Comparison of ENCODE assay signal across 34 mouse cellular contexts in genomic region chr17:47446561-47446960, GRCm38 (mm10). TPM values are rescaled to one million over a fixed set of nuclear protein-coding genes. Genes with fewer than 3 reads are reported as not detected.
DNase-seq lines count a peak whose midpoint lies in the region; ATAC-seq and TF ChIP-seq lines count a peak whose summit lies in the region.
"Had no signal": no experiment of that assay in that cellular context is flagged by ENCODE, and none has a peak within 500 bp of the region (broad histone marks: within the 10 kb centered on the region; RNA-seq: fewer than 3 reads in every experiment).

No protein-coding gene starts in this region.

- H3K4me2 ChIP-seq in heart, embryonic 14.5 days (ENCODE audit: low read length), result 0 out of 2 replicates have a peak overlapping the region, but pooled peaks have one; percentile 0
- no peak overlapping the region for H3K4me2 ChIP-seq in liver, embryonic 13.5 days
- no peak overlapping the region for H3K4me2 ChIP-seq in liver, embryonic 12.5 days
- H3K4me2 ChIP-seq: embryonic facial prominence, embryonic 13.5 days; forebrain, embryonic 15.5 days; hindbrain, embryonic 12.5 days; limb, embryonic 12.5 days; midbrain, embryonic 15.5 days; neural tube, embryonic 15.5 days had no signal

- no peaks in the 10 kb centered on the region for H3K36me3 ChIP-seq in heart, embryonic 14.5 days (ENCODE audit: control insufficient read depth, insufficient read depth, low read length)
- no peaks in the 10 kb centered on the region for H3K36me3 ChIP-seq in liver, embryonic 13.5 days
- H3K36me3 ChIP-seq in liver, embryonic 12.5 days, result no peaks in the 10 kb centered on the region
- H3K36me3 ChIP-seq in ES-E14 (ENCODE audit: control insufficient read depth, insufficient read depth, low read length, poor library complexity, severe bottlenecking), result no peaks in the 10 kb centered on the region
- peaks cover 11% of the 10 kb centered on the region for H3K36me3 ChIP-seq in small intestine, adult 2 months (ENCODE audit: control insufficient read depth, insufficient read depth, low read length)
- H3K36me3 ChIP-seq: embryonic facial prominence, embryonic 13.5 days; forebrain, embryonic 10.5 days; forebrain, embryonic 15.5 days; G1E; hindbrain, embryonic 12.5 days; limb, embryonic 12.5 days; midbrain, embryonic 10.5 days; midbrain, embryonic 15.5 days; neural tube, embryonic 15.5 days had no signal

- no peak for TF ChIP-seq CTCF in small intestine, adult 2 months (IDR thresholded peaks at IDR 0.05; ENCODE audit: extremely low read depth, insufficient read length, insufficient replicate concordance, low read depth, low read length)

- intact Hi-C loops in left cerebral cortex, postnatal 14 days (cut with DNase I), result no loop called here

- H3K27me3 ChIP-seq in heart, embryonic 14.5 days (ENCODE audit: control insufficient read depth, insufficient read depth, low read length), result no peaks in the 10 kb centered on the region
- H3K27me3 ChIP-seq in liver, embryonic 13.5 days, result no peaks in the 10 kb centered on the region
- H3K27me3 ChIP-seq in liver, embryonic 12.5 days (replicated peaks), result no peaks in the 10 kb centered on the region
- H3K27me3 ChIP-seq in small intestine, adult 2 months (ENCODE audit: control insufficient read depth, insufficient read depth, low read length), result no peaks in the 10 kb centered on the region
- H3K27me3 ChIP-seq: embryonic facial prominence, embryonic 13.5 days; forebrain, embryonic 15.5 days; hindbrain, embryonic 12.5 days; midbrain, embryonic 15.5 days; neural tube, embryonic 15.5 days had no signal

- no peak overlapping the region for H3K9ac ChIP-seq in heart, embryonic 14.5 days (ENCODE audit: low read length)
- 0 out of 2 replicates have a peak overlapping the region, but pooled peaks have one; percentile 0 for H3K9ac ChIP-seq in liver, embryonic 13.5 days
- no peak overlapping the region for H3K9ac ChIP-seq in liver, embryonic 12.5 days
- H3K9ac ChIP-seq in ES-E14 (ENCODE audit: insufficient read depth, low read depth, low read length, poor library complexity, severe bottlenecking), result no peak overlapping the region
- H3K9ac ChIP-seq: embryonic facial prominence, embryonic 13.5 days; forebrain, embryonic 15.5 days; hindbrain, embryonic 12.5 days; limb, embryonic 12.5 days; midbrain, embryonic 15.5 days; neural tube, embryonic 15.5 days had no signal

- in situ Hi-C loops in ES-E14 (cut with MboI; ENCODE audit: low sequenced_read_pairs in 2 of 2, unreplicated experiment in 2 of 2), result no loop called here

- peaks cover 57 to 70% of the 10 kb centered on the region in 2 experiments for H3K4me1 ChIP-seq in heart, embryonic 14.5 days (ENCODE audit: control insufficient read depth in 2 of 2, insufficient read depth in 2 of 2, low read length in 2 of 2)
- peaks cover 66% of the 10 kb centered on the region for H3K4me1 ChIP-seq in liver, embryonic 13.5 days (replicated peaks)
- H3K4me1 ChIP-seq in liver, embryonic 12.5 days, result peaks cover 63% of the 10 kb centered on the region
- H3K4me1 ChIP-seq in ES-E14 (ENCODE audit: control insufficient read depth in 2 of 2, insufficient read depth in 2 of 2, low read length in 2 of 2, poor library complexity in 1 of 2), result peaks cover 9 to 45% of the 10 kb centered on the region in 2 experiments; a peak in 3 of 4 replicates
- peaks cover 55% of the 10 kb centered on the region for H3K4me1 ChIP-seq in small intestine, adult 2 months (ENCODE audit: control insufficient read depth, insufficient read depth, insufficient read length, low read length)
- H3K4me1 ChIP-seq: forebrain, embryonic 15.5 days; midbrain, embryonic 15.5 days had no signal

- H3K27ac ChIP-seq in heart, embryonic 14.5 days (replicated peaks in 1 of 2; ENCODE audit: control insufficient read depth in 1 of 2, insufficient read depth in 1 of 2, low read depth in 2 of 2, low read length in 2 of 2), result peak overlapping the region; percentile 69 to 75
- H3K27ac ChIP-seq in liver, embryonic 13.5 days, result peak overlapping the region; percentile 55
- H3K27ac ChIP-seq in liver, embryonic 12.5 days, result no peak overlapping the region
- H3K27ac ChIP-seq in ES-E14 (ENCODE audit: insufficient read depth, low read depth, low read length, poor library complexity, severe bottlenecking), result no peak overlapping the region
- H3K27ac ChIP-seq in small intestine, adult 2 months (ENCODE audit: insufficient read depth, low read depth, low read length), result peak overlapping the region; percentile 52; the same call in 1 of the 2 replicates
- H3K27ac ChIP-seq: embryonic facial prominence, embryonic 13.5 days; forebrain, embryonic 10.5 days; forebrain, embryonic 15.5 days; hindbrain, embryonic 12.5 days; hindbrain, postnatal 0 days; limb, embryonic 12.5 days; midbrain, embryonic 10.5 days; midbrain, embryonic 15.5 days; neural tube, embryonic 15.5 days had no signal

- no peaks in the 10 kb centered on the region for H3K9me3 ChIP-seq in heart, embryonic 14.5 days (ENCODE audit: control insufficient read depth, low read length)
- no peaks in the 10 kb centered on the region for H3K9me3 ChIP-seq in liver, embryonic 13.5 days (replicated peaks)
- no peaks in the 10 kb centered on the region for H3K9me3 ChIP-seq in liver, embryonic 12.5 days (replicated peaks)
- H3K9me3 ChIP-seq in ES-E14 (ENCODE audit: control insufficient read depth, insufficient read depth, low read depth, low read length), result no peaks in the 10 kb centered on the region
- H3K9me3 ChIP-seq: embryonic facial prominence, embryonic 13.5 days; forebrain, embryonic 10.5 days; forebrain, embryonic 15.5 days; G1E; hindbrain, embryonic 12.5 days; limb, embryonic 12.5 days; midbrain, embryonic 10.5 days; midbrain, embryonic 15.5 days; neural tube, embryonic 15.5 days had no signal

- TF ChIP-seq POLR2A in small intestine, adult 2 months (IDR thresholded peaks at IDR 0.05; ENCODE audit: low read depth, low read length), result no peak

- H3K4me3 ChIP-seq in heart, embryonic 14.5 days (ENCODE audit: control insufficient read depth in 1 of 2, insufficient read depth in 1 of 2, low read depth in 1 of 2, low read length in 2 of 2), result no peak overlapping the region
- H3K4me3 ChIP-seq in liver, embryonic 13.5 days (replicated peaks), result no peak overlapping the region
- no peak overlapping the region for H3K4me3 ChIP-seq in liver, embryonic 12.5 days
- peak overlapping the region; percentile 0 to 12; a peak in 2 of 4 replicates for H3K4me3 ChIP-seq in ES-E14 (ENCODE audit: insufficient read depth in 1 of 2, low read depth in 1 of 2, low read length in 2 of 2, poor library complexity in 1 of 2, severe bottlenecking in 1 of 2)
- no peak overlapping the region for H3K4me3 ChIP-seq in small intestine, adult 2 months (ENCODE audit: low read depth, low read length)
- H3K4me3 ChIP-seq: embryonic facial prominence, embryonic 13.5 days; forebrain, embryonic 10.5 days; forebrain, embryonic 15.5 days; hindbrain, embryonic 12.5 days; limb, embryonic 12.5 days; midbrain, embryonic 10.5 days; midbrain, embryonic 15.5 days; neural tube, embryonic 15.5 days had no signal

- no peak for DNase-seq in heart, adult 8-10 months (ENCODE audit: low spot score)
- DNase-seq in liver, embryonic 13.5 days, result no peak
- no peak for DNase-seq in ES-E14 (ENCODE audit: low read depth, low spot score)
- no peak for DNase-seq in cerebellum, adult 18-20 months
- no peak for DNase-seq in left cerebral cortex, postnatal 14 days (ENCODE audit: low spot score in 2 of 2)
- DNase-seq: adrenal gland, postnatal 10 days; B cell, adult 2 months; cerebellum, adult 9-10 months; gastrocnemius, postnatal 25 days; heart, adult 18-20 months; kidney, adult 11 months; kidney, postnatal 14 days; layer of hippocampus, adult 9-11 months; lung, adult 2 months; lung, postnatal 14 days; right cerebral cortex, postnatal 25 days; spleen, adult 18-20 months; thymus, postnatal 14 days had no signal

- 72% methylated on average over 11 of the region's 11 CpGs for WGBS in heart, embryonic 14.5 days
- 65% methylated on average over 11 of the region's 11 CpGs for WGBS in liver, embryonic 13.5 days (ENCODE audit: insufficient replicate concordance)
- 70% methylated on average over 11 of the region's 11 CpGs for whole genome bisulfite sequencing in liver, embryonic 12.5 days (ENCODE audit: insufficient replicate concordance)
- WGBS in small intestine, adult 2 months, result 68% methylated on average over 11 of the region's 11 CpGs

- ATAC-seq in heart, embryonic 14.5 days (ENCODE audit: insufficient number of reproducible peaks, insufficient read depth, low FRiP score, low read depth), result no peak
- no peak for ATAC-seq in liver, embryonic 13.5 days (ENCODE audit: low read depth)
- no peak for ATAC-seq in liver, embryonic 12.5 days
- ATAC-seq: forebrain, embryonic 15.5 days; hindbrain, postnatal 0 days; midbrain, embryonic 15.5 days had no signal

RNA-seq across cellular contexts. Expression of gene 1700001C19Rik, which starts 9.4 kb away (rescaled TPM):
- polyA plus RNA-seq in heart, embryonic 14.5 days (2014; fragmentation: Nextera tagmentation; extraction: Ambion mirVana), result 0.72 and 0.92 TPM in 2 replicates
- not detected for total RNA-seq in heart, adult 8-10 months (2022)
- 0.78 and 0.88 TPM in 2 replicates for polyA plus RNA-seq in liver, embryonic 13.5 days (2015; fragmentation: Nextera tagmentation; extraction: Ambion mirVana)
- 0.62 and 0.66 TPM in 2 replicates for polyA plus RNA-seq in liver, embryonic 12.5 days (2016; fragmentation: Nextera tagmentation; extraction: Ambion mirVana)
- total RNA-seq in ES-E14 (2012; rRNA removed), result 0.85 TPM in 2 replicates
- polyA plus RNA-seq in small intestine, adult 2 months (2012; rRNA removed), result 0.08 TPM in 1 of 2 replicates, not detected in the other
- total RNA-seq in left cerebral cortex, postnatal 14 days (2021), result not detected
- total RNA-seq: common myeloid progenitor, adult 5-6 weeks; G1E; gastrocnemius, adult 18-20 months; gastrocnemius, postnatal 25 days; heart, adult 18-20 months; left cerebral cortex, postnatal 10 days had no signal
- polyA plus RNA-seq: forebrain, embryonic 10.5 days; G1E had no signal

RNA-seq across cellular contexts. Expression of gene AI661453, which starts 10.1 kb away (rescaled TPM):
- polyA plus RNA-seq in heart, embryonic 14.5 days (2014; fragmentation: Nextera tagmentation; extraction: Ambion mirVana), result 0.47 and 0.76 TPM in 2 replicates
- 1 to 10 TPM in 3 of 4 experiments, under 1 TPM in 1; 0.50 to 2.1 (median 1.2) TPM for total RNA-seq in heart, adult 8-10 months (2022)
- 0.16 and 0.24 TPM in 2 replicates for polyA plus RNA-seq in liver, embryonic 13.5 days (2015; fragmentation: Nextera tagmentation; extraction: Ambion mirVana)
- 0.10 and 0.31 TPM in 2 replicates for polyA plus RNA-seq in liver, embryonic 12.5 days (2016; fragmentation: Nextera tagmentation; extraction: Ambion mirVana)
- 1.5 and 2.2 TPM in 2 replicates for total RNA-seq in ES-E14 (2012; rRNA removed)
- 21.8 and 27.3 TPM in 2 replicates for polyA plus RNA-seq in small intestine, adult 2 months (2012; rRNA removed)
- under 1 TPM; 0.23 to 0.59 TPM for total RNA-seq in left cerebral cortex, postnatal 14 days (2021)

RNA-seq across cellular contexts. Expression of gene Guca1a, which starts 46.2 kb away (rescaled TPM):
- polyA plus RNA-seq in heart, embryonic 14.5 days (2014; fragmentation: Nextera tagmentation; extraction: Ambion mirVana), result 2.4 and 2.9 TPM in 2 replicates
- under 1 TPM in 1 of 4 experiments, not detected in 3; 0.33 TPM for total RNA-seq in heart, adult 8-10 months (2022)
- 0.81 and 0.95 TPM in 2 replicates for polyA plus RNA-seq in liver, embryonic 13.5 days (2015; fragmentation: Nextera tagmentation; extraction: Ambion mirVana)
- polyA plus RNA-seq in liver, embryonic 12.5 days (2016; fragmentation: Nextera tagmentation; extraction: Ambion mirVana), result 0.97 and 1.4 TPM in 2 replicates
- total RNA-seq in ES-E14 (2012; rRNA removed), result 10.7 and 12.2 TPM in 2 replicates
- 2.1 and 2.5 TPM in 2 replicates for polyA plus RNA-seq in small intestine, adult 2 months (2012; rRNA removed)
- under 1 TPM in 1 of 2 experiments, not detected in 1; 0.40 TPM for total RNA-seq in left cerebral cortex, postnatal 14 days (2021)
- total RNA-seq: G1E; gastrocnemius, adult 18-20 months; left cerebral cortex, postnatal 10 days had no signal

RNA-seq across cellular contexts. Expression of gene Taf8, which starts 55.5 kb away (rescaled TPM):
- 16.2 and 16.8 TPM in 2 replicates for polyA plus RNA-seq in heart, embryonic 14.5 days (2014; fragmentation: Nextera tagmentation; extraction: Ambion mirVana)
- total RNA-seq in heart, adult 8-10 months (2022), result 10 to 100 TPM in 2 of 4 experiments, 1 to 10 TPM in 2; 9.1 to 12.5 (median 10.4) TPM
- 14.4 and 14.5 TPM in 2 replicates for polyA plus RNA-seq in liver, embryonic 13.5 days (2015; fragmentation: Nextera tagmentation; extraction: Ambion mirVana)
- 17.6 and 18.0 TPM in 2 replicates for polyA plus RNA-seq in liver, embryonic 12.5 days (2016; fragmentation: Nextera tagmentation; extraction: Ambion mirVana)
- total RNA-seq in ES-E14 (2012; rRNA removed), result 40.0 and 58.6 TPM in 2 replicates
- 6.2 and 13.3 TPM in 2 replicates for polyA plus RNA-seq in small intestine, adult 2 months (2012; rRNA removed)
- total RNA-seq in left cerebral cortex, postnatal 14 days (2021), result 10 to 100 TPM; 14.6 to 17.1 TPM

RNA-seq across cellular contexts. Expression of gene Ccnd3, which starts 58.3 kb away (rescaled TPM):
- 466 and 469 TPM in 2 replicates for polyA plus RNA-seq in heart, embryonic 14.5 days (2014; fragmentation: Nextera tagmentation; extraction: Ambion mirVana)
- 10 to 100 TPM; 74.4 to 82.2 (median 75.2) TPM for total RNA-seq in heart, adult 8-10 months (2022)
- polyA plus RNA-seq in liver, embryonic 13.5 days (2015; fragmentation: Nextera tagmentation; extraction: Ambion mirVana), result 387 and 400 TPM in 2 replicates
- 546 and 555 TPM in 2 replicates for polyA plus RNA-seq in liver, embryonic 12.5 days (2016; fragmentation: Nextera tagmentation; extraction: Ambion mirVana)
- 125 and 131 TPM in 2 replicates for total RNA-seq in ES-E14 (2012; rRNA removed)
- polyA plus RNA-seq in small intestine, adult 2 months (2012; rRNA removed), result 49.9 and 54.9 TPM in 2 replicates
- 10 to 100 TPM; 30.1 to 30.7 TPM for total RNA-seq in left cerebral cortex, postnatal 14 days (2021)

Comparison
In these comparisons a context has a peak if more than half of its experiments do, and no peak if none do; other contexts are left out.
1. H3K27ac ChIP-seq: peak in heart, embryonic 14.5 days (2 of 2), liver, embryonic 13.5 days (single experiment) and small intestine, adult 2 months (single experiment); none in liver, embryonic 12.5 days (single experiment) and ES-E14 (single experiment).
2. H3K4me3 ChIP-seq: peak in ES-E14 (2 of 2); none in heart, embryonic 14.5 days (0 of 2), liver, embryonic 13.5 days (single experiment), liver, embryonic 12.5 days (single experiment) and small intestine, adult 2 months (single experiment).
3. RNA of gene AI661453, which starts 10.1 kb away (polyA plus RNA-seq): 21.8 to 27.3 TPM in small intestine, adult 2 months; 0.47 to 0.76 TPM in heart, embryonic 14.5 days, 0.10 to 0.31 TPM in liver, embryonic 12.5 days and 0.16 to 0.24 TPM in liver, embryonic 13.5 days; every median in the first group is over 10 times any median in the second.